39 mouse cellular contexts compared by ENCODE assay signal in genomic region chr2:24273619-24274018, GRCm38 (mm10). TPM values are rescaled to one million over a fixed set of nuclear protein-coding genes. Genes with fewer than 3 reads are reported as not detected.
"Had no signal": no experiment of that assay in that cellular context is flagged by ENCODE, and none has a peak within 500 bp of the region (broad histone marks: within the 10 kb centered on the region; RNA-seq: fewer than 3 reads in every experiment).

No protein-coding gene starts in this region.

- H3K4me2 ChIP-seq: embryonic facial prominence, embryonic 12.5 days; embryonic facial prominence, embryonic 13.5 days; embryonic facial prominence, embryonic 15.5 days; forebrain, embryonic 12.5 days; forebrain, embryonic 13.5 days; forebrain, embryonic 15.5 days had no signal

- H3K9ac ChIP-seq: embryonic facial prominence, embryonic 12.5 days; embryonic facial prominence, embryonic 13.5 days; embryonic facial prominence, embryonic 15.5 days; forebrain, embryonic 12.5 days; forebrain, embryonic 13.5 days; forebrain, embryonic 15.5 days; forebrain, postnatal 0 days had no signal

- H3K4me3 ChIP-seq: embryonic facial prominence, embryonic 10.5 days; embryonic facial prominence, embryonic 12.5 days; embryonic facial prominence, embryonic 13.5 days; embryonic facial prominence, embryonic 15.5 days; erythroblast, embryonic 14.5 days; forebrain, embryonic 10.5 days; forebrain, embryonic 12.5 days; forebrain, embryonic 13.5 days; forebrain, embryonic 15.5 days; gastrocnemius, adult 2 months had no signal

- H3K4me1 ChIP-seq: embryonic facial prominence, embryonic 10.5 days; embryonic facial prominence, embryonic 12.5 days; embryonic facial prominence, embryonic 13.5 days; embryonic facial prominence, embryonic 15.5 days; forebrain, embryonic 12.5 days; forebrain, embryonic 13.5 days; forebrain, embryonic 15.5 days had no signal

- ATAC-seq: forebrain, embryonic 13.5 days; forebrain, embryonic 14.5 days; forebrain, embryonic 15.5 days; forebrain, embryonic 16.5 days; forebrain, postnatal 0 days had no signal

- DNase-seq: cerebellum, adult 2 months; cerebellum, adult 8-10 months; cerebellum, adult 9-10 months; cerebellum, adult 9-11 months; cerebellum, postnatal 10 days; cerebellum, postnatal 14 days; cerebellum, postnatal 25 days; cerebellum, postnatal 36 days; embryo, embryonic 11 days; forebrain, postnatal 0 days; gastrocnemius, adult 2 months; gastrocnemius, postnatal 10 days; gastrocnemius, postnatal 14 days; gastrocnemius, postnatal 25 days; gastrocnemius, postnatal 36 days; heart, adult 11 months; heart, adult 18-20 months had no signal

- H3K36me3 ChIP-seq: embryonic facial prominence, embryonic 10.5 days; embryonic facial prominence, embryonic 12.5 days; embryonic facial prominence, embryonic 13.5 days; embryonic facial prominence, embryonic 15.5 days; forebrain, embryonic 10.5 days; forebrain, embryonic 12.5 days; forebrain, embryonic 15.5 days had no signal

- H3K27me3 ChIP-seq: embryonic facial prominence, embryonic 12.5 days; embryonic facial prominence, embryonic 13.5 days; embryonic facial prominence, embryonic 15.5 days; forebrain, embryonic 12.5 days; forebrain, embryonic 13.5 days; forebrain, embryonic 15.5 days had no signal

- H3K27ac ChIP-seq: embryonic facial prominence, embryonic 10.5 days; embryonic facial prominence, embryonic 12.5 days; embryonic facial prominence, embryonic 13.5 days; embryonic facial prominence, embryonic 15.5 days; forebrain, embryonic 10.5 days; forebrain, embryonic 12.5 days; forebrain, embryonic 13.5 days; forebrain, embryonic 15.5 days; gastrocnemius, adult 2 months had no signal

- H3K9me3 ChIP-seq: embryonic facial prominence, embryonic 10.5 days; embryonic facial prominence, embryonic 12.5 days; embryonic facial prominence, embryonic 13.5 days; embryonic facial prominence, embryonic 15.5 days; forebrain, embryonic 10.5 days; forebrain, embryonic 12.5 days; forebrain, embryonic 13.5 days; forebrain, embryonic 15.5 days had no signal

RNA-seq across cellular contexts. Expression of gene Il1f5, which starts 3.1 kb away (rescaled TPM):
- total RNA-seq: common myeloid progenitor, adult 5-6 weeks; forebrain, postnatal 0 days; gastrocnemius, adult 18-20 months; gastrocnemius, adult 2 months; gastrocnemius, adult 8-10 months; gastrocnemius, postnatal 10 days; gastrocnemius, postnatal 14 days; gastrocnemius, postnatal 25 days; gastrocnemius, postnatal 36 days; gastrocnemius, postnatal 4 days; granulocyte monocyte progenitor cell, adult 5-6 weeks; heart, adult 18-20 months had no signal
- polyA plus RNA-seq: cerebellum, adult 2 months; embryonic facial prominence, embryonic 12.5 days; erythroblast, embryonic 14.5 days; forebrain, embryonic 10.5 days; forebrain, embryonic 11.5 days; forebrain, embryonic 12.5 days; forebrain, embryonic 13.5 days; forebrain, embryonic 14.5 days; forebrain, embryonic 15.5 days; forebrain, embryonic 16.5 days; forebrain, postnatal 0 days; frontal cortex, adult 2 months had no signal

RNA-seq across cellular contexts. Expression of gene Il1f10, which starts 17.4 kb away (rescaled TPM):
- total RNA-seq: common myeloid progenitor, adult 5-6 weeks; forebrain, postnatal 0 days; gastrocnemius, adult 18-20 months; gastrocnemius, adult 2 months; gastrocnemius, adult 8-10 months; gastrocnemius, postnatal 10 days; gastrocnemius, postnatal 14 days; gastrocnemius, postnatal 25 days; gastrocnemius, postnatal 36 days; gastrocnemius, postnatal 4 days; granulocyte monocyte progenitor cell, adult 5-6 weeks; heart, adult 18-20 months had no signal
- polyA plus RNA-seq: cerebellum, adult 2 months; cortical plate, adult 2 months; embryonic facial prominence, embryonic 10.5 days; embryonic facial prominence, embryonic 11.5 days; embryonic facial prominence, embryonic 12.5 days; embryonic facial prominence, embryonic 13.5 days; embryonic facial prominence, embryonic 14.5 days; erythroblast, embryonic 14.5 days; forebrain, embryonic 10.5 days; forebrain, embryonic 11.5 days; forebrain, embryonic 12.5 days; forebrain, embryonic 13.5 days; forebrain, embryonic 14.5 days; forebrain, embryonic 15.5 days; forebrain, embryonic 16.5 days; forebrain, postnatal 0 days; frontal cortex, adult 2 months; gonadal fat pad, adult 2 months had no signal

RNA-seq across cellular contexts. Expression of gene Il1f6, which starts 58.4 kb away (rescaled TPM):
- total RNA-seq: common myeloid progenitor, adult 5-6 weeks; forebrain, postnatal 0 days; gastrocnemius, adult 18-20 months; gastrocnemius, adult 2 months; gastrocnemius, adult 8-10 months; gastrocnemius, postnatal 10 days; gastrocnemius, postnatal 14 days; gastrocnemius, postnatal 25 days; gastrocnemius, postnatal 36 days; gastrocnemius, postnatal 4 days; granulocyte monocyte progenitor cell, adult 5-6 weeks; heart, adult 18-20 months had no signal
- polyA plus RNA-seq: cerebellum, adult 2 months; cortical plate, adult 2 months; embryonic facial prominence, embryonic 10.5 days; embryonic facial prominence, embryonic 11.5 days; embryonic facial prominence, embryonic 12.5 days; embryonic facial prominence, embryonic 13.5 days; erythroblast, embryonic 14.5 days; forebrain, embryonic 10.5 days; forebrain, embryonic 11.5 days; forebrain, embryonic 12.5 days; forebrain, embryonic 13.5 days; forebrain, embryonic 14.5 days; forebrain, embryonic 15.5 days; forebrain, embryonic 16.5 days; forebrain, postnatal 0 days; frontal cortex, adult 2 months; gonadal fat pad, adult 2 months had no signal
